Mouse (Mus musculus) embryonic fibroblast, embryonic 13.5 days (primary cell): ENCODE data around the gene Kansl1l.

ENCODE experiments used
- CTCF ChIP-seq: IDR thresholded peaks from 2 replicates; pipeline ENCODE4 v1.5.1; 2011; ENCODE audit warnings: mild to moderate bottlenecking, control low read depth, low read length, moderate library complexity, borderline replicate concordance; ENCODE audit not compliant: insufficient read depth
- POLR2A ChIP-seq: IDR thresholded peaks from 2 replicates; pipeline ENCODE4 v1.6.1; 2011; ENCODE audit warnings: low read depth, mild to moderate bottlenecking, control low read depth, low read length, moderate library complexity

DNA sequence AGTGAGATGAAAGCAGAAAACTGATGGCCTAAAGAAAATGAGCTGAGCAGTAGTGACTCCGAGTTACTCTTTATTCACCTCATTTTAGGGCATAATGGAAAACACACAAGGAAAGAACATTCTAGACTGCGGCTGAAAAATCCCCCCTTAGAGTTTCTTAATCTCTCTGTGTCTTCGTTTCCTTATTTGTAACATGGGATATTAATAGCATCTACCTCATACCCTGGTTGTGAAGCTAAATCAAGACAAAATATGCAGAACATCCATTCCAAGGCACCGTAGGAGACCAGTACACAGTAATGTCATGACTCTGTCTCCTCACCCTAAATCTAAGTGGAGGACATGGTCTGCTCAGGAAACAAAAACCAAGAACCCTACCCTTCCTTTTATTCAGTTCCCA is 48.3 kb upstream of the Kansl1l start:
- TF ChIP-seq CTCF (no peak), POLR2A (no peak)
